Mouse (Mus musculus) lung, postnatal 0 days (tissue): Measurements from ENCODE around the gene Myf6.

Experiments used
- CTCF ChIP-seq: IDR thresholded peaks from 2 replicates; pipeline ENCODE4 v1.5.1; 2016; ENCODE audit warnings: antibody characterized with exemption, mild to moderate bottlenecking
- EP300 ChIP-seq: IDR thresholded peaks from 2 replicates; pipeline ENCODE4 v1.6.1; 2016; ENCODE audit warnings: antibody characterized with exemption, mild to moderate bottlenecking, control low read depth

- no peak for TF ChIP-seq CTCF
- TF ChIP-seq EP300, result no peak
Measured at GRCm38 (mm10) chr10:107494568-107494967, at the start of gene Myf6.
